Mouse (Mus musculus) right cerebral cortex, postnatal 14 days (tissue): Measurements from ENCODE around the gene Pmf1.
"Not testable (repeated sequence)": the region's sequence is repeated elsewhere in the genome, so short reads cannot be mapped to it uniquely, and the experiment has no call there.

ENCODE experiments used
- DNase-seq: peaks from one replicate; pipeline ENCODE4 v3.0.0; 2022

The Pmf1 gene

DNA sequence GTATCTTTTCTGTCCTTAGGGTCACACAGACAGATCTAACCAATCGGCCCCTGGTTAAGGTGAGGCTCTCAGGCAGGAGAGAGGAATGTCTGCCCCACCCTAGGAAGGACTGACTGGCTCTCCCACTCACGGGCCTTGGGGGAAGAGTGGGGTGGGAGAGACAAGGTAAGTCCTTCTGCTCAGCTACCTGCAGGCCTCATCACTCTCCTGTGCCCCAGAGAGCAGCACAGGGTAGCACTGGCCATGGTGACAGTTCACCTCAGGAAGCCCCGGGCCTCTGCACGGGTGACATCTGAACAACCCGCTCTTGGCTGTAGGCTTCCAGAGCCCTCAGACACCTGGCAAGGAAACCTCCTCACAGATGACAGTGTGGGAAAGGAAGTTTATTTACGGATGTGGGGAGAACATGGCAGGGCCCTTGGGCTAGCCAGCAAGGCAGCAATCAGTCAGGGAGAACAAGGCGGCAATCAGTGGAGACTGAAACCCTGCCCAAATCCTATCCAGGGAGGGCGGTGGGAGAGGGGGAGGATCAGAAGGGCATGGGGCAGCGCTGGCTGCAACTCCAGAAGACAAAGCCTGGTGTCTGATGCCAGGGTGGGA is 16.3 kb downstream of the Pmf1 start:
- DNase-seq, result no peak

DNA sequence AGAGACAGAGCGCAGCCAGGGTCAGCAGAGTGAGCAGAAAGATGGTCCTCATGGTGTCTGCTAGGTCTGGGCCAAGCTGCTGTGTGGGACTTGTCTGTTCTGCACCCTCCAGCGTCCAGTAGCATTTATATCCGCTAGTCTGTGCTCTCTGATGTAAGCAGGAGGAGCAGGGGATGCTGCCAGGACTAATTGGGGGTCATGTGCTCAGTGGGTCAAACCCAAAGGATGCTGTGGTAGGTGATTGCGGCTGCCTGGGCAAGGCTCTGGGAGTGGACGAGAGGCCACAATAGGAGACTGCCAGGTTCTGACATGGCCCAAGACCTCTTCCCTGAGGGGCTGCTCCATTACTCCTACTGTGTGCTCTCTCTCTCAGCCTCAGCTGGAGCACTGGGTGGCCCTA is 25.8 kb downstream of the Pmf1 start, which contains the start of gene Bglap:
TSS of gene Bglap (minus strand) at position 101 of the 400 bp plus-strand sequence.
- DNase-seq, result no peak

DNA sequence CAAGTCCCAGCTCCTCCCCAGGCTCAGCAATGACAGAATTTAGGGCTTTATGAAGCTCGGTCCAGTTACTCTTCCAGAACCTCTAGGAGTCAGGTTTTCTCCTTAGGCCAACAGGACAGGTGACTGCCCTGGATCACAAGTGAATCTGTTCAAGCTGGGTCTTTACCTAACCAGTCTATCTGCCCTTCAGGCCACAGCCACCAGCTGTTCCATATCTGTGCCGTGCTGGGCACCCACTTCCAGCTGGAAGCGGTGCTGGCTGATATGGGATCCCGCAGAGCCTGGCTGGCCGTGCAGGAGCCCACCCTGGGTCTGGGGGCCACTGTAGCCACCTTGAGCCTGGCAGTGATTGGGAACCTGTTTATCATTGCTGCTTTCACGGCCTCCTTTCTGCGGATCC is 27.7 kb downstream of the Pmf1 start:
- not testable (repeated sequence) for DNase-seq

DNA sequence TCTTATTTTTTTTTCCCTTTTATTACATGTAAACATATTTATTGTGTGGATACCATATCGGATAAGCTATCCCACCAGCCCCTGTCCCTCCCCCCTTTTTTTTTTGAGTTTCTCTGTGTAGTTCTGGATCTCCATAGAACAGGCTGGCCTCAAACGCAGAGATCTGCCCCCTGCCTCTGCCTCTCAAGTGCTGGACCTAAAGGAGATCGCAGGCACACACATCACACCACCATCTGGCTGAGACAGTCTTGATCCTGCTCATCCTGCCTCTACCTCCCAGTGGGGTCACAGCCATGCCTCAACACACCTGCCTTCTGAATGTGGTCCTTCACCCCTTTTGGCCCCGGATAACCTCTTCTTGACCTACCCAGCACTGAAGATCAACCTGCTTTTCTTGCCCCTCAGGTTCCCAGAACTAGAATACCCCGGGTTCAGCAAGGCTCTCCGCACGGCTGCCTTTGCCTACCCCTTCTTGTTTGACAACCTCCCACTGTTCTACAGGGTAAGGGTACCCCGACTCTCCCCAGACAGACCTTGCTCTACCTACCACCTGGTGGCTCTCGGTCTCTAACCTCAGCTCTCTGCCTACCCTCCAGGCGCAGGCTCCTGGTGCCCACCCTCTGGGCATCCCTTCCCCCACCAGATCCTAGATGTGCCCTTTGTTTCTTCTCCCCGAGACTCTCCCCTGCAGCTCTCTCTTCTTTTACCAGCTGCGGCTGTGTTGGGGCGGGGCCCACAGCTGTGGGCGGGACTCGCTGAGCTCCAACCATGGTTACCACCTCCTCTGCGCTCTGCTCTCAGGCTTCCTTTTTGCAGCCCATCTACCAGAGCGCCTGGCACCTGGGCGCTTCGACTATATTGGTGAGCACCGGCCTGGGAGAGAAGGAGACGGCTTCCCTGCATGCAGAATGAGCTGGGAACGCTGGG is 28.5 kb downstream of the Pmf1 start:
- DNase-seq, result not testable (repeated sequence)

DNA sequence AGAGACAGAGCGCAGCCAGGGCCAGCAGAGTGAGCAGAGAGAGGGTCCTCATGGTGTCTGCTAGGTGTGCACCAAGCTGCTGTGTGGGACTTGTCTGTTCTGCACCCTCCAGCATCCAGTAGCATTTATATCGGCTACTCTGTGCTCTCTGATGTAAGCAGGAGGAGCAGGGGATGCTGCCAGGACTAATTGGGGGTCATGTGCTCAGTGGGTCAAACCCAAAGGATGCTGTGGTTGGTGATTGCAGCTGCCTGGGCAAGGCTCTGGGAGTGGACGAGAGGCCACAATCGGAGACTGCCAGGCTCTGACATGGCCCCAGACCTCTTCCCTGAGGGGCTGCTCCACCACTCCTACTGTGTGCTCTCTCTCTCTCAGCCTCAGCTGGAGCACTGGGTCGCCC is 31.5 kb downstream of the Pmf1 start, which contains the start of gene Bglap2:
TSS of gene Bglap2 (minus strand) at position 101 of the 400 bp plus-strand sequence.
- DNase-seq, result not testable (repeated sequence)

- not testable (repeated sequence) for DNase-seq
These were observed 33.5 kb downstream of the Pmf1 start for GRCm38 (mm10) chr3:88376644-88377043.

DNA sequence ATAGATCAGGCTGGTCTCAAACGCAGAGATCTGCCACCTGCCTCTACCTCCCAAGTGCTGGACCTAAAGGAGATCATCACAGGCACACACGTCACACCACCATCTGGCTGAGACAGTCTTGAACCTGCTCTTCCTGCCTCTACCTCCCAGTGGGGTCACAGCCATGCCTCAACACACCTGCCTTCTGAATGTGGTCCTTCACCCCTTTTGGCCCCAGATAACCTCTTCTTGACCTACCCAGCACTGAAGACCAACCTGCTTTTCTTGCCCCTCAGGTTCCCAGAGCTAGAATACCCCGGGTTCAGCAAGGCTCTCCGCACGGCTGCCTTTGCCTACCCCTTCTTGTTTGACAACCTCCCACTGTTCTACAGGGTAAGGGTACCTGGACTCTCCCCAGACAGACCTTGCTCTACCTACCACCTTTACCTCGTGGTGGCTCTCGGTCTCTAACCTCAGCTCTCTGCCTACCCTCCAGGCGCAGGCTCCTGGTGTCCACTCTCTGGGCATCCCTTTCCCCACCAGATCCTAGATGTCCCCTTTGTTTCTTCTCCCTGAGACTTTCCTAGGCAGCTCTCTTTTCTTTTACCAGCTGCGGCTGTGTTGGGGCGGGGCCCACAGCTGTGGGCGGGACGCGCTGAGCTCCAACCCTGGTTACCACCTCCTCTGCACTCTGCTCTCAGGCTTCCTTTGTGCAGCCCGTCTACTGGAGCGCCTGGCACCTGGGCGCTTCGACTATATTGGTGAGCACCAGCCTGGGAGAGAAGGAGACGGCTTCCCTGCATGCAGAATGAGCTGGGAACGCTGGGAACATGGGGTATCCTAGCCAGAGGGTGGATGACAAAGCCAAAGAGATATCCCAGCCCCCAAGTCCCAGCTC is 34.1 kb downstream of the Pmf1 start:
- not testable (repeated sequence) for DNase-seq

- DNase-seq, result not testable (repeated sequence)
These were observed 37.5 kb downstream of the Pmf1 start, which contains the start of gene Bglap3 for GRCm38 (mm10) chr3:88372643-88373042. Bglap3 (minus strand) TSS chr3:88372743.

DNA sequence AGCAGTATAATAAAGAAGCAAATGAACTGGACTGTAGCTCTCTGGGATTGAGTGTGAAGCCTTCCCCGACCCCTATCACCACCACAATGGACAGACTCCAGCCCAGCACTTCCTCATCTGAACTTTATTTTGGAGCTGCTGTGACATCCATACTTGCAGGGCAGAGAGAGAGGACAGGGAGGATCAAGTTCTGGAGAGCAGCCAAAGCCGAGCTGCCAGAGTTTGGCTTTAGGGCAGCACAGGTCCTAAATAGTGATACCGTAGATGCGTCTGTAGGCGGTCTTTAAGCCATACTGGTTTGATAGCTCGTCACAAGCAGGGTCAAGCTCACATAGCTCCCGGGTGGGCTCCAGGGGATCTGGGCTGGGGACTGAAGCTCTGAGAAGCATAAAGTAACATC is 41.6 kb downstream of the Pmf1 start:
- not testable (repeated sequence) for DNase-seq

DNA sequence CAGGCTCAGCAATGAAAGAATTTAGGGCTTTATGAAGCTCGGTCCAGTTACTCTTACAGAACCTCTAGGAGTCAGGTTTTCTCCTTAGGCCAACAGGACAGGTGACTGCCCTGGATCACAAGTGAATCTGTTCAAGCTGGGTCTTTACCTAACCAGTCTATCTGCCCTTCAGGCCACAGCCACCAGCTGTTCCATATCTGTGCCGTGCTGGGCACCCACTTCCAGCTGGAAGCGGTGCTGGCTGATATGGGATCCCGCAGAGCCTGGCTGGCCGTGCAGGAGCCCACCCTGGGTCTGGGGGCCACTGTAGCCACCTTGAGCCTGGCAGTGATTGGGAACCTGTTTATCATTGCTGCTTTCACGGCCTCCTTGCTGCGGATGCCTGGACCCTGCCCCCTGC is 42.6 kb downstream of the Pmf1 start:
- DNase-seq, result not testable (repeated sequence)

DNA sequence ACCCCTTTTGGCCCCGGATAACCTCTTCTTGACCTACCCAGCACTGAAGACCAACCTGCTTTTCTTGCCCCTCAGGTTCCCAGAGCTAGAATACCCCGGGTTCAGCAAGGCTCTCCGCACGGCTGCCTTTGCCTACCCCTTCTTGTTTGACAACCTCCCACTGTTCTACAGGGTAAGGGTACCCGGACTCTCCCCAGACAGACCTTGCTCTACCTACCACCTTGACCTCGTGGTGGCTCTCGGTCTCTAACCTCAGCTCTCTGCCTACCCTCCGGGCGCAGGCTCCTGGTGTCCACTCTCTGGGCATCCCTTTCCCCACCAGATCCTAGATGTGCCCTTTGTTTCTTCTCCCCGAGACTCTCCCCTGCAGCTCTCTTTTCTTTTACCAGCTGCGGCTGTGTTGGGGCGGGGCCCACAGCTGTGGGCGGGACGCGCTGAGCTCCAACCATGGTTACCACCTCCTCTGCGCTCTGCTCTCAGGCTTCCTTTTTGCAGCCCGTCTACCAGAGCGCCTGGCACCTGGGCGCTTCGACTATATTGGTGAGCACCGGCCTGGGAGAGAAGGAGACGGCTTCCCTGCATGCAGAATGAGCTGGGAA is 43.2 kb downstream of the Pmf1 start:
- DNase-seq, result peak; percentile 53

- DNase-seq, result no peak
These were observed 44.3 kb downstream of the Pmf1 start for GRCm38 (mm10) chr3:88365705-88366361.

- DNase-seq, result no peak
These were observed 45.8 kb downstream of the Pmf1 start, which contains the start of gene Paqr6 for GRCm38 (mm10) chr3:88364337-88364736. Paqr6 (plus strand) TSS chr3:88364584.

GRCm38 (mm10) chr3:88363700-88364099 is 46.4 kb downstream of the Pmf1 start:
- DNase-seq, result no peak

DNA sequence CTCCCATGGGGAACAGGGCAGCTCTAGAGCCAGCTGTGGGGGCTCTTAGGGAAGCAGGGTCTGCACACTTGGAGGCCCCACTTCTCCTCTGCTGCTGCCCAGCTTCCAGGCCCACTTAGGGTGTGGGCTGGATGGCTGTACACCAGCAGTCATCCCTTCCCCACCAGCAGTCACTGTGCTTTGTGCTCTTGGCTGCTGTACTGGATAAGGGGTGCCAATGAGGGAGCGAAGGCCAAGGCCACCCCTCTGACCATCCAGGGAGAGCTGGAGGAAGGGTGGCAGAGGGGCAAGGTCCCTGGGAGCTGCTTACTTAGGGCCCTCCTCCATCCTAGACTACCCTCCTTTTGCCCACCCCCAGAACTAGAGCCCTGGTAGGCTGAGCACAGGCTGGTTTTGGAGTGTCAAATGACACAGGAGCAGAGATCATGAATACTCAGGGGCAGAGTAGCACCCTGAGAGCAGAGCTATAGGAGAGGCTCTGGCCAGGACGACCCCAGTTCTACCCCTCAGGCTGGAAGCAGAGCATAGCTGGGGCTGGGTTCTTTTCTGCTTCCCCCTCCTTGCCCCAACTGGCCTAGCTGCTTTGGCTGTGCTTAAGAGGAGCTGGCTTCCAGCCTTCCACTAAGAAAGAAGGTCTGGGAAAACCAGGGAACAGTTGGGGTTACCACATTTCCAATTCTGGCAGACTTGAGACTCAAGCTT is 48.4 kb downstream of the Pmf1 start:
- no peak for DNase-seq

GRCm38 (mm10) chr3:88361096-88361495 is 49.0 kb downstream of the Pmf1 start:
- DNase-seq, result no peak

- DNase-seq, result no peak
These were observed 50.1 kb downstream of the Pmf1 start for GRCm38 (mm10) chr3:88359989-88360388.

DNA sequence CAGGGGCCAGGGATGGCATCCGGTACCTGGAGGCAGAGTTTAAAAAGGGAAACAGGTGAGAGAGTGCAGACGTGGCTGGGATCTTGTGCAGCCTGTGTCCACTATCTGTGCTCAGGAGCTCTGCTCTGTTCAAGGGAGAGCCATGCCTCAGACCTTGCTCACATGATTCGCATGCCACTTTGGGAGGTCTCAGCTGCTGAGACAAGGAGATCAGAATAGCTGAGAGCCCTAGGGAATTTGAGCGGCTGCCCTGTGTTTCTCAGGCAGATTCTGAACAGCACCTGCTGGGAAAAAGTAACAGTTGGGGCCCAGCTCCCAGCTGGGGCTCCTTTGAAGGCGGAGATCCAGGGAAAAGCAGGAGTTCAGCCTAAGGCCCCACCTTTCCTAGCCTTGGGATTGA is 50.5 kb downstream of the Pmf1 start:
- DNase-seq, result no peak

DNA sequence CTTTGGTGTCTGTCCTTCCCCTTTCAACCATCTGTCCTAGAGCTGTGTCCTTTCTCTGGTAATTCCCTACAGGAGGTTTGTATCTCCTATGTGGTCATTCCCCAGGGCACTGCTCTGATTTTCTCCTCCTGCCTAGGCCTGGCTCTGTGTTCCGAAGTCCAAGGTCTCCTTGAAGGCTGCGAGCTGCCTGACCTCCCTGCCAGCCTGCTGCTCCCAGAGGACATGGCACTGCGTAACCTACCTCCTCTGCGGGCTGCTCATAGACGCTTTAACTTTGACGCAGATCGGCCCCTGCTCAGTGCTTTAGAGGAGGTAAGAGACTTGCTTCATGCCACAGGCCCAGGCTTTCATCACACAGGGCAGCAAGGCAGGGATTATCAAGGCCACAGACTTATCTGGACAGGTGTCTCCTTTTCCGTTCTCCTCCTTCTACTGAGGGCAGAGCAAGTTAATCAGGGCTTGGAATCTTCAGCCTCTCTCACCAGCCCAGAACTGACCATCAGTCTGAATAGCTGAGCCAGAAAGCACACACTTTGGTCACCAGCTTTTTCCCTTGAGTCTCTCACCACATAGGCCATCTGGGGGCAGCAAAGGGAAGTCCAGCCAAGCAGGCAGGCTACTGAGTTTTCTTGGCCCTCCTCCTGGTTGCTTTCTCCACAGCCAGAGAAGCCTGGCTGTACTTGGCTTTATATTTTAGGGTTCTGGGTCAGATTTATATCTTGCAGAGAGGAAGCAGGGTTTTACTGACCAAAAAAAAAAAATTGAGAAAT is 55.5 kb downstream of the Pmf1 start:
- DNase-seq, result no peak

DNA sequence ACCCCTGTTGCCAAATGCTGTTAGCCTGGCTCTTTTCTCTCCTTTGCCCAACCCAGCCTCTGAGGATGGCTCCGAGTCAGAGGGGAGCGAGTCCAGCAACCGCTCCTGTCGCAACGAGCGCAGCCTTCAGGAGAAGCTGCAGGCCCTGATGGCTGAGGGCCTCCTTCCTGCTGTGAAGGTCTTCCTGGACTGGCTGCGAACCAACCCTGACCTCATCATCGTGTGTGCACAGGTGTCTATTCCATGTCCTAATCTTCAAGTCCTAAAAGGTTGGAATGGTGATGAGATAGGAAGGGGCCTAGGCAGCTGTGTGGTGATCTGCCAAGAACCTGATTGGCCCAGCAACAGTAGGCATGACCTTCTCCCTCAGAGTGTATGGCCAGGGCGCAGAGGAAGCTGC is 57.2 kb downstream of the Pmf1 start:
- no peak for DNase-seq
